Mouse (Mus musculus): ENCODE data around the gene Rsph3a. TPM values are rescaled to one million over a fixed set of nuclear protein-coding genes. Genes with fewer than 3 reads are reported as not detected.

The Rsph3a gene
- total and polyA plus RNA-seq, 3 experiments: 42.2 to 206 (median 43.2) TPM

Other genes starting within 250 kb of the Rsph3a start
- 10 to 100 TPM in 1 of 2 experiments, 1 to 10 TPM in 1; 4.7 to 11.4 TPM for gene Fndc1, start 118.3 kb upstream of the Rsph3a start, total RNA-seq (2021)
- 7.6 and 9.0 TPM in 2 replicates for gene Fndc1, start 118.3 kb upstream of the Rsph3a start, polyA plus RNA-seq (2012; rRNA removed)
- 1 to 10 TPM; 4.5 to 5.9 TPM for gene Tagap, start 19.6 kb upstream of the Rsph3a start, total RNA-seq (2021)
- 0.69 and 1.1 TPM in 2 replicates for gene Tagap, start 19.6 kb upstream of the Rsph3a start, polyA plus RNA-seq (2012; rRNA removed)
- gene Gm49673, start 202.2 kb downstream of the Rsph3a start, total RNA-seq (2021): not detected
- gene Gm49673, start 202.2 kb downstream of the Rsph3a start, polyA plus RNA-seq (2012; rRNA removed): 2.5 and 16.1 TPM in 2 replicates
- gene Rnaset2a, start 202.5 kb downstream of the Rsph3a start, total RNA-seq (2021): 10 to 100 TPM; 29.2 to 62.6 TPM
- 54.9 and 82.3 TPM in 2 replicates for gene Rnaset2a, start 202.5 kb downstream of the Rsph3a start, polyA plus RNA-seq (2012; rRNA removed)
- gene Fgfr1op, start 219.9 kb downstream of the Rsph3a start, total RNA-seq (2021): 10 to 100 TPM; 16.6 to 21.4 TPM
- 0.42 and 0.43 TPM in 2 replicates for gene Fgfr1op, start 219.9 kb downstream of the Rsph3a start, polyA plus RNA-seq (2012; rRNA removed)

Measured in adrenal gland, adult 2 months (tissue).